25 mouse cellular contexts compared by ENCODE assay signal in genomic region chr8:116083156-116083555, GRCm38 (mm10).
"Had no signal": no experiment of that assay in that cellular context is flagged by ENCODE, and none has a peak within 500 bp of the region (broad histone marks: within the 10 kb centered on the region; RNA-seq: fewer than 3 reads in every experiment).

No protein-coding gene starts in this region.

- H3K27ac ChIP-seq: heart, adult 2 months; heart, embryonic 13.5 days; heart, embryonic 15.5 days; hindbrain, embryonic 13.5 days; hindbrain, embryonic 15.5 days; hindbrain, postnatal 0 days; kidney, embryonic 15.5 days; kidney, postnatal 0 days; limb, embryonic 13.5 days; limb, embryonic 15.5 days; liver, embryonic 12.5 days; liver, embryonic 14.5 days had no signal

- DNase-seq: gastrocnemius, postnatal 14 days; gastrocnemius, postnatal 36 days; heart, adult 11 months; heart, adult 2 months; heart, postnatal 14 days; heart, postnatal 36 days; kidney, adult 11 months; kidney, adult 2 months; kidney, adult 9 months; kidney, postnatal 14 days; kidney, postnatal 36 days; layer of hippocampus, adult 9-11 months; layer of hippocampus, postnatal 36 days; left cerebral cortex, postnatal 4 days had no signal

- H3K4me1 ChIP-seq: heart, embryonic 13.5 days; heart, embryonic 15.5 days; hindbrain, embryonic 13.5 days; hindbrain, embryonic 15.5 days; kidney, embryonic 15.5 days; limb, embryonic 13.5 days; limb, embryonic 15.5 days; liver, embryonic 12.5 days had no signal

- H3K4me3 ChIP-seq: heart, adult 2 months; heart, embryonic 13.5 days; heart, embryonic 15.5 days; hindbrain, embryonic 13.5 days; hindbrain, embryonic 15.5 days; kidney, embryonic 15.5 days; limb, embryonic 13.5 days; limb, embryonic 15.5 days; liver, embryonic 12.5 days had no signal
